Mouse (Mus musculus) heart, adult 8-10 months (tissue): ENCODE results near the gene Gcgr. TPM values are rescaled to one million over a fixed set of nuclear protein-coding genes. Genes with fewer than 3 reads are reported as not detected.
"Not testable (repeated sequence)": the region's sequence is repeated elsewhere in the genome, so short reads cannot be mapped to it uniquely, and the experiment has no call there.

Experiments used
- DNase-seq: peaks from one replicate; pipeline ENCODE4 v3.0.0; 2022; ENCODE audit warnings: low spot score
- total RNA-seq, 4 experiments: library from RNA; stranded (reverse); gene quantifications; 2 replicates each; pipeline ENCODE4 v1.2.4; 2022

The Gcgr gene
- total RNA-seq, 4 experiments from 2014 or later: 0.69 to 1.0 (median 0.78) TPM

GRCm38 (mm10) chr11:120535804-120536203, 5.3 kb downstream of the Gcgr start:
- DNase-seq: no peak

GRCm38 (mm10) chr11:120538485-120538884, 8.0 kb downstream of the Gcgr start:
- DNase-seq: peak; percentile 73

GRCm38 (mm10) chr11:120538955-120539284, 8.4 kb downstream of the Gcgr start:
- no peak for DNase-seq

GRCm38 (mm10) chr11:120539285-120540014, 9.0 kb downstream of the Gcgr start:
- DNase-seq: no peak

- DNase-seq: peak; percentile 53
Observed at GRCm38 (mm10) chr11:120541907-120542306, 11.4 kb downstream of the Gcgr start.

GRCm38 (mm10) chr11:120542376-120542775, 11.9 kb downstream of the Gcgr start:
- no peak for DNase-seq

- no peak for DNase-seq
Observed at GRCm38 (mm10) chr11:120545964-120546363, 15.5 kb downstream of the Gcgr start.

GRCm38 (mm10) chr11:120547469-120547868, 17.0 kb downstream of the Gcgr start:
- no peak for DNase-seq

GRCm38 (mm10) chr11:120548214-120548613, 17.7 kb downstream of the Gcgr start:
- no peak for DNase-seq

- DNase-seq: no peak
Observed at GRCm38 (mm10) chr11:120548786-120549167, 18.3 kb downstream of the Gcgr start.

- DNase-seq: peak; percentile 92
Observed at GRCm38 (mm10) chr11:120549168-120549945, 18.9 kb downstream of the Gcgr start, which contains the start of gene Mcrip1. Gene Mcrip1, minus strand, starts transcription at chr11:120549727.

GRCm38 (mm10) chr11:120549986-120550809, 19.7 kb downstream of the Gcgr start:
- no peak for DNase-seq

GRCm38 (mm10) chr11:120550810-120551440, 20.4 kb downstream of the Gcgr start, which contains the start of gene Ppp1r27:
Gene Ppp1r27, minus strand, starts transcription at chr11:120551132.
- DNase-seq: no peak

GRCm38 (mm10) chr11:120552736-120553135, 22.2 kb downstream of the Gcgr start:
- no peak for DNase-seq

GRCm38 (mm10) chr11:120554834-120555233, 24.3 kb downstream of the Gcgr start:
- DNase-seq: peak; percentile 62

GRCm38 (mm10) chr11:120555260-120555659, 24.8 kb downstream of the Gcgr start:
- no peak for DNase-seq

- not testable (repeated sequence) for DNase-seq
Observed at GRCm38 (mm10) chr11:120558843-120559242, 28.3 kb downstream of the Gcgr start.

- DNase-seq: no peak
Observed at GRCm38 (mm10) chr11:120560952-120561728, 30.6 kb downstream of the Gcgr start.

GRCm38 (mm10) chr11:120562949-120563348, 32.5 kb downstream of the Gcgr start:
- DNase-seq: no peak

GRCm38 (mm10) chr11:120565114-120565513, 34.6 kb downstream of the Gcgr start:
- no peak for DNase-seq

GRCm38 (mm10) chr11:120568324-120568723, 37.8 kb downstream of the Gcgr start:
- no peak for DNase-seq
